Comparison of ENCODE assay signal across 17 mouse cellular contexts in genomic region chr6:17473128-17473527, GRCm38 (mm10). TPM values are rescaled to one million over a fixed set of nuclear protein-coding genes. Genes with fewer than 3 reads are reported as not detected.
DNase-seq lines count a peak whose midpoint lies in the region; TF ChIP-seq lines count a peak whose summit lies in the region.
"Had no signal": no experiment of that assay in that cellular context is flagged by ENCODE, and none has a peak within 500 bp of the region (broad histone marks: within the 10 kb centered on the region; RNA-seq: fewer than 3 reads in every experiment).

No protein-coding gene starts in this region.

- no peaks in the 10 kb centered on the region for H3K27me3 ChIP-seq in myocyte (ENCODE audit: control insufficient read depth, insufficient read depth, insufficient read length)
- H3K27me3 ChIP-seq: Patski had no signal

- H3K79me2 ChIP-seq in myocyte (ENCODE audit: control insufficient read depth, insufficient read depth), result peaks cover 21% of the 10 kb centered on the region

- H3K4me3 ChIP-seq in myocyte, result no peak overlapping the region

- no peak overlapping the region for H3K4me2 ChIP-seq in myocyte (ENCODE audit: low read depth)

- no peak for TF ChIP-seq POLR2A in myocyte (IDR thresholded peaks at IDR 0.05; ENCODE audit: insufficient read length, low read depth)

- no peaks in the 10 kb centered on the region for H3K36me3 ChIP-seq in myocyte (ENCODE audit: control insufficient read depth, insufficient read depth)
- H3K36me3 ChIP-seq: G1E had no signal

- no peak overlapping the region for H3ac ChIP-seq in myocyte (ENCODE audit: control insufficient read depth, insufficient read length)

- DNase-seq in layer of hippocampus, postnatal 36 days, result no peak
- DNase-seq: adrenal gland, adult 2 months; adrenal gland, adult 8-10 months; adrenal gland, postnatal 10 days; adrenal gland, postnatal 14 days; adrenal gland, postnatal 25 days; adrenal gland, postnatal 36 days; B cell, adult 2 months; cerebellum, adult 11 months; cerebellum, adult 11-12 months; cerebellum, adult 18-20 months; cerebellum, adult 2 months had no signal

TF ChIP-seq in myocyte, 11 proteins besides CTCF, POLR2A, EP300 and RAD21:
- TF ChIP-seq MAX (IDR thresholded peaks at IDR 0.05; ENCODE audit: low read depth), result no peak
- TF ChIP-seq MYOD1 (IDR thresholded peaks at IDR 0.05; ENCODE audit: control insufficient read depth in 1 of 3, insufficient read length in 2 of 3, low read depth in 2 of 3), result peak in 2 of 3 experiments; percentile 58 to 65
- TF ChIP-seq CEBPB (IDR thresholded peaks at IDR 0.05; ENCODE audit: insufficient read depth, poor library complexity, severe bottlenecking), result no peak
- TF ChIP-seq E2F4 (IDR thresholded peaks at IDR 0.05; ENCODE audit: insufficient read depth), result no peak
- TF ChIP-seq MYOG (IDR thresholded peaks at IDR 0.05; ENCODE audit: control insufficient read depth in 1 of 3, insufficient read depth in 1 of 3, insufficient read length in 2 of 3, low read depth in 2 of 3), result peak in 1 of 3 experiments; percentile 22
- no peak for TF ChIP-seq TCF12 (IDR thresholded peaks at IDR 0.05; ENCODE audit: insufficient read depth, poor library complexity, severe bottlenecking)
- no peak for TF ChIP-seq USF1 (IDR thresholded peaks at IDR 0.05; ENCODE audit: low read depth)
- no peak for TF ChIP-seq POLR2AphosphoS2 (IDR thresholded peaks at IDR 0.05; ENCODE audit: insufficient read length, low read depth)
- TF ChIP-seq SRF (IDR thresholded peaks at IDR 0.05; ENCODE audit: control insufficient read depth, insufficient read length, low read depth), result no peak
- no peak for TF ChIP-seq REST (IDR thresholded peaks at IDR 0.05; ENCODE audit: insufficient read depth, insufficient read length)
- no peak for TF ChIP-seq TCF3 (IDR thresholded peaks at IDR 0.05; ENCODE audit: insufficient read length, low read depth)

RNA-seq across cellular contexts. Expression of gene Met, which starts 9.5 kb away (rescaled TPM):
- polyA plus RNA-seq in myocyte (2012; fragmentation: generic; extraction: Trizol), result 4.5 TPM
- 1 to 10 TPM; 3.3 to 3.6 TPM for total RNA-seq in layer of hippocampus, postnatal 36 days (2021)
- total RNA-seq: MEL had no signal
- polyA plus RNA-seq: activated CD4-positive, CD25-positive, alpha-beta regulatory T cell, adult 4 months; G1E had no signal
